Mouse (Mus musculus): Measurements from ENCODE around the gene Pcsk1.

Pcsk1 gene

GRCm38 (mm10) chr13:75089721-75090410, at the start of gene Pcsk1:
Gene Pcsk1, plus strand, starts transcription at chr13:75089826.
- no peak for DNase-seq (ENCODE audit: low spot score in 2 of 2)

- no peak for DNase-seq (ENCODE audit: low spot score in 2 of 2)
Observed at GRCm38 (mm10) chr13:75058818-75059217, 30.8 kb upstream of the Pcsk1 start.

- no peak for DNase-seq (ENCODE audit: low spot score in 2 of 2)
Observed at GRCm38 (mm10) chr13:75063947-75064346, 25.7 kb upstream of the Pcsk1 start.

- no peak for DNase-seq (ENCODE audit: low spot score in 2 of 2)
Observed at GRCm38 (mm10) chr13:75088597-75088996, 1.0 kb upstream of the Pcsk1 start.

- no peak for DNase-seq (ENCODE audit: low spot score in 2 of 2)
Observed at GRCm38 (mm10) chr13:75090411-75090779, 769 bp downstream of the Pcsk1 start.

DNA sequence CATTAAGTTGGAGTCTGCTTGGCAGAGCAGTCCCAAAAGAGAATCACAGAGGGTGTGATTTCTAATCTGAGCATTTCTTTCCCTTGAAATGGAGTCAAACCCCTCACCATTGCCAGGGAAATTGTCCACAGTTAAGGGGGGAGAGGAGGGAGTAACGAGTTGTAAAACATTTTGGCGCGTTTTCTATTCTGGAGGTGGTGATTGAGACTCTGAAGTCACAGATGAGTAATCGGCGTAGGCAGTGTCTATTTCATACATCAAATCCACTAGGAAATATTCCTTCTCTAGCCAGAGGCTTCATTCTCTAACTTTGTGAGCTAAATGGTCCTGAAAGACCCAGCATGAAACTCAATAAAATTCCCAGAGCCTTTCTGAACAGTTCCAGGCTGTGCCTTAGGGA, 1.4 kb downstream of the Pcsk1 start:
- no peak for DNase-seq (ENCODE audit: low spot score in 2 of 2)

GRCm38 (mm10) chr13:75095487-75095886, 5.9 kb downstream of the Pcsk1 start:
- no peak for DNase-seq (ENCODE audit: low spot score in 2 of 2)

DNA sequence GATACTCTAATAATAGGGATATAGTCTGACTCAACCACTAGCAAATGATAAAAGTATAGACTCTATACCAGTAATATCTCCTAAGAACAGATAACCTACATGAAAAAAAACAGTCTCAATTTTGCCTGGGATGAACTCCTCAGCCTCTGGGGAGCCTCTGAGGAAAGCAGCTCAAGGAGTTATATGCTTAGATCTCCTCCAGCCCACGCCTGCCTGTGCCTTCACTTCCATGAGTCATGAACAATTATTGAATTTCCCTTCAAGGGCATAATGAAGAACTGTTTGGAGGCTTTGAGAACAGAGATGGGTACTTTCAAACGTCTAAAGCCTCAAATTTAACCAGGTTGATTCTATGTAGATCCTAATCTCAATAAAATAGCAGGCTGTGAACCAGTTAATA, 23.5 kb downstream of the Pcsk1 start:
- DNase-seq (ENCODE audit: low spot score in 2 of 2): no peak

DNA sequence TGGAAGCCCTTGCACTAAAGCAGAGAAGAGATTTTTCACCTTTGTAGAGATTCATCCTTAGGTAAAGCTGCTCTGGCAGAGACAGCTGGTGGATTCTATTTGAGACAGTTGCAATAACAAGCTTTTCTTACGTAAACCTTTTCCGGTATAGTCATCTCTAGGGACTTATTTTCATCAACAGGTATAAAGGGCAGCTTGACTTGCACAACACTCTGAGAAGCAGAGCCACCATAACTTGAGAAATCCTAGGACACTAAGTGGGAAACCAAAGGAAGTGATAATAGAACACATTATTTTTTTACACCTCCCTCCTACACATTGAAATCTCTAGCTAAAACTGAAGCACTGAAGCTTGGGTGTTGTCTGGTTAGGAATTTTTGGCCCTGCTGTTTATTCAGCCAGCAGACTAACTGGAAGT, 24.4 kb downstream of the Pcsk1 start:
- DNase-seq (ENCODE audit: low spot score in 2 of 2): no peak

- DNase-seq (ENCODE audit: low spot score in 2 of 2): no peak
Observed at GRCm38 (mm10) chr13:75114838-75115237, 25.2 kb downstream of the Pcsk1 start.

DNA sequence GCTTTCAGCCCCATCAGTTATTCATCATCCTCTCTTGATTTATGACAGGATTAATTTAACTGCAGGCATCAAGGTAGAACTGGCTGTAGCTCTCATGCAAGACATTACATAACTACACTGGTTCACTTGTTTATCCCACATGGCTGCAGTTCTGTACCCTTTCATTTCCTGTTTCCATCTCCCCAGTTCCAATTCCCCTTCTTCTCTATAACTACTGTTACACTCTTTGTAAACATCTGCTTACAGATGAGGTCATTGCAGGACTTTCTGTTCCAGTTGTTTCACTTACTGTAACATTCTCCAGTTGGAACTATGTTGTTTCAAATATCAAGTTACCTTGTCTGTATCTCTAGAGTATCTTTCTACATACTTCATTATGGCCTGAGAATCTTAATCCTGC, 46.2 kb downstream of the Pcsk1 start:
- no peak for DNase-seq (ENCODE audit: low spot score in 2 of 2)

DNA sequence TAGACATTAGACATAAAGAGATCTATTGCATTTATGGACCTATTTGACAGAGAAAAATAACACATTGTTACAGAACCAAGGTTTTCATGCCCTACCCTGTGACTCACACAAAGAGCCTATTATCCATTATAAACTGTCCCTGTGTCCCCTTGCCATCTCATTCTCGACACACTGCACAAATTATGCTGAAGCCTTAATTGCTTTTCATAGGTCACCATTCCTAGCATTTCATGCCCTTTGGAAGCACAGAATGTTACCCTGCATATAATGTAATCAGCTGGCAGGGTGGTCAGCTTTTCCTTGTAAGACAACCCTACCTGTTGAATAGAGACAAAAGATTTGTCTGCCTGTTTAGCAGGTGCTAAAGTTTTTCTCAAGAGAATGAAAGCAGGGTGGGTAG, 71.0 kb downstream of the Pcsk1 start:
- DNase-seq (ENCODE audit: low spot score in 2 of 2): no peak

GRCm38 (mm10) chr13:75163408-75163807, 73.8 kb downstream of the Pcsk1 start:
- no peak for DNase-seq (ENCODE audit: low spot score in 2 of 2)
